Mouse (Mus musculus): Measurements from ENCODE around the gene Impdh1. TPM values are rescaled to one million over a fixed set of nuclear protein-coding genes. Genes with fewer than 3 reads are reported as not detected.

Impdh1 gene
- total RNA-seq, 2 experiments from 2014 or later, result 92.7 to 96.6 TPM

Small RNA genes within 50 kb of the gene (microRNA-seq; reads per million reads assigned to microRNA genes)
- gene Gm24303, result not detected

Other genes with a start within 250 kb of the Impdh1 start
- gene Lep, start 156.1 kb downstream of the Impdh1 start, total RNA-seq (2021), result not detected
- 10 to 100 TPM; 44.5 to 51.7 TPM for gene Rbm28, start 51.4 kb downstream of the Impdh1 start, total RNA-seq (2021)
- 10 to 100 TPM; 15.1 to 19.1 TPM for gene Prrt4, start 36.8 kb downstream of the Impdh1 start, total RNA-seq (2021)
- gene Hilpda, start 56.1 kb upstream of the Impdh1 start, total RNA-seq (2021), result 10 to 100 TPM in 1 of 2 experiments, 1 to 10 TPM in 1; 9.6 to 10.4 TPM
- gene Fam71f2, start 63.2 kb upstream of the Impdh1 start, total RNA-seq (2021), result not detected
- gene Fam71f1, start 102.8 kb upstream of the Impdh1 start, total RNA-seq (2021), result not detected
- gene Calu, start 131.7 kb upstream of the Impdh1 start, total RNA-seq (2021), result 100 to 1,000 TPM; 103 to 107 TPM
- gene Opn1sw, start 172.1 kb upstream of the Impdh1 start, total RNA-seq (2021), result under 1 TPM in 1 of 2 experiments, not detected in 1; 0.32 TPM
- gene Ccdc136, start 179.9 kb upstream of the Impdh1 start, total RNA-seq (2021), result 10 to 100 TPM; 70.7 to 72.5 TPM
- 1 to 10 TPM; 4.7 TPM for gene Flnc, start 216.9 kb upstream of the Impdh1 start, total RNA-seq (2021)

All from left cerebral cortex, postnatal 4 days (tissue).